Mouse (Mus musculus) B cell, adult 62 days (primary cell): ENCODE measurements around the gene Vmn1r37. TPM values are rescaled to one million over a fixed set of nuclear protein-coding genes. Genes with fewer than 3 reads are reported as not detected.

Source experiments
- total RNA-seq: library from RNA; stranded (reverse); gene quantifications from 4 replicates; pipeline ENCODE4 v1.2.4, GENCODE M21; 2023

The Vmn1r37 gene
- not detected in 4 replicates for total RNA-seq

DNA sequence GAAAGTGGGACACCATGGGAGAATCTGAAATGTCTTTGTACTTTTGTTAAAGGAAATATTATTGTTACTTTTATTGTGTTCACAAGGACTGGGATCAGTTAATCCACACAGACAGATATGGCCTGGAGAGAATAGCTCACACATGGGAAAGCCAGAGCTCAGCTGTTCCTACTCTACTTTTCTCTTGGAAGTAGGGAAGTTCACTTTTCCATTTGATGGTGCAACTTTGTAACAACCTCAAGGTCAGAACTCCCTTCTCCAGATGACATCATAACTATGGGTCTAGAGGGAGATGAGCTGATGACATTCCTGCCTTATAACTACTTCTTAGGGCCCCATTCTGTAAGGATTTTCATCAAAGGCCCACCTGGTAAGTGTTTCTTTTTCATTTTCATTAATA, at the start of gene Vmn1r37:
Gene Vmn1r37, plus strand, starts transcription at position 301 of the 400 bp plus-strand sequence.

DNA sequence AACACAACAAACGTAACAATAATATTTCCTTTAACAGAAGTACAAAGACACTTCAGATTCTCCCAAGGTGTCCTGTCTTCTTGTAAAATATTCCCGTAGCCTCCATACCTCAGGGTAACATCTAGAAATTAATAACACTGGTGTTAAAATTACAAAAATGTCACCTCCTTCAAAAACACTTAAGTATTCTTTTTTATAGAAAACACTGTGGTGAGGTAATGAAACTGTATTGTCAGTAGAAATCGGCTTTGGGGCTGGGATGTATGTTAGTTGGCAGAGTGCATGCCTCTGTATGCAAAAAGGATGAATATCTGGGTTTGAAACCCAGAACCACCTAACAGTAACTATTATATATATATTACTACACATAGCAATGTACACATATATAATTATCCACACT, 43.4 kb upstream of the Vmn1r37 start, which contains the start of gene Vmn1r35:
Gene Vmn1r35, minus strand, starts transcription at position 101 of the 400 bp plus-strand sequence.

DNA sequence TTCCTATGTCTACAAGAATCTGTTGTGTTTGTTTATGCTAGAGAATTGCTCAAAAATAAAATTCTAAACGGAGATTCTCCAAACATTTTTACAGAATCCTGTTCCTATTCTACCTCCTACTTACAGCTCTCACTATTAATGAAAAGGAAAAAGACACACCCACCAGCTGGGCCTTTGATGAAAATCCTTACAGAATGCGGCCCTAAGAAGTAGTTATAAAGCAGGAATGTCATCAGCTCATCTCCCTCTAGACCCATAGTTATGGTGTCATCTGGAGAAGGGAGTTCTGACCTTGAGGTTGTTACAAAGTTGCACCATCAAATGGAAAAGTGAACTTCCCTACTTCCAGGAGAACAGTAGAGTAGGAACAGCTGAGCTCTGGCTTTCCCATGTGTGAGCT, 10.1 kb upstream of the Vmn1r37 start, which contains the start of gene Vmn1r36:
Gene Vmn1r36, minus strand, starts transcription at position 101 of the 400 bp plus-strand sequence.

DNA sequence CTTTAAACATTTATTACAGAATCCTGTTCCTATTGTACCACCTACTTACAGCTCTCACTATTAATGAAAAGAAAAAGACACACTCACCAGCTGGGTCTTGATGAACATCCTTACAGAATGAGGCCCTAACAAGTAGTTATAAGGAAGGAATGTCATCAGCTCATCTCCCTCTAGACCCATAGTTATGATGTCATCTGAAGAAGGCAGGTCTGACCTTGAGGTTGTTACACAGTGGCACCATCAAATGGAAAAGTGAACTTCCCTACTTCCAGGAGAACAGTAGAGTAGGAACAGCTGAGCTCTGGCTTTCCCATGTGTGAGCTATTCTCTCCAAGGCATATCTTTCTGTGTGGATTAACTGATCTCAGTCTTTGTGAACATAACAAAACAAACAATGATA, 53.3 kb downstream of the Vmn1r37 start, which contains the start of gene Vmn1r38:
Gene Vmn1r38, minus strand, starts transcription at position 101 of the 400 bp plus-strand sequence.

Other genes starting within 250 kb of the Vmn1r37 start
- 14.6 to 16.6 TPM (median 15.7 TPM) in 4 replicates for gene Mad2l1, start 194.0 kb upstream of the Vmn1r37 start, total RNA-seq
- gene Vmn1r32, start 169.3 kb upstream of the Vmn1r37 start, total RNA-seq = not detected in 4 replicates
- not detected in 4 replicates for gene Vmn1r33, start 111.1 kb upstream of the Vmn1r37 start, total RNA-seq
- not detected in 4 replicates for gene Vmn1r34, start 85.5 kb upstream of the Vmn1r37 start, total RNA-seq
- not detected in 4 replicates for gene Vmn1r35, start 43.5 kb upstream of the Vmn1r37 start, total RNA-seq
- not detected in 4 replicates for gene Vmn1r36, start 10.2 kb upstream of the Vmn1r37 start, total RNA-seq
- not detected in 4 replicates for gene Vmn1r38, start 53.2 kb downstream of the Vmn1r37 start, total RNA-seq
- gene Vmn1r39, start 81.2 kb downstream of the Vmn1r37 start, total RNA-seq = not detected in 4 replicates
- gene Gng12, start 167.0 kb downstream of the Vmn1r37 start, total RNA-seq = 7.0 to 11.8 TPM (median 8.5 TPM) in 4 replicates